ENCODE assay signal across 10 mouse cellular contexts in genomic region chr2:168402782-168403513, GRCm38 (mm10).
A peak's percentile ranks its signal among the peaks of the same experiment; 100 is the strongest.
DNase-seq lines count a peak whose midpoint lies in the region; ATAC-seq and TF ChIP-seq lines count a peak whose summit lies in the region.
"Had no signal": no experiment of that assay in that cellular context is flagged by ENCODE, and none has a peak within 500 bp of the region (broad histone marks: within the 10 kb centered on the region; RNA-seq: fewer than 3 reads in every experiment).

No protein-coding gene starts in this region.

- ATAC-seq in midbrain, postnatal 0 days (ENCODE audit: low FRiP score): peak; percentile 48; the same call in 1 of the 2 replicates
- ATAC-seq: intestine, embryonic 15.5 days had no signal

- peaks cover 0 to 2% of the 10 kb centered on the region in 2 experiments; a peak in 1 of 4 replicates for H3K4me1 ChIP-seq in ES-E14 (ENCODE audit: control insufficient read depth in 2 of 2, insufficient read depth in 2 of 2, low read length in 2 of 2, poor library complexity in 1 of 2)
- peaks cover 5% of the 10 kb centered on the region; the same call in 1 of the 2 replicates for H3K4me1 ChIP-seq in midbrain, postnatal 0 days (ENCODE audit: insufficient read depth, low read length)
- no peaks in the 10 kb centered on the region for H3K4me1 ChIP-seq in heart, embryonic 10.5 days
- H3K4me1 ChIP-seq: intestine, embryonic 15.5 days had no signal

- WGBS in midbrain, postnatal 0 days: 25% methylated on average over 16 of the region's 16 CpGs
- 69% methylated on average over 16 of the region's 16 CpGs for WGBS in heart, embryonic 10.5 days

- no peaks in the 10 kb centered on the region for H3K36me3 ChIP-seq in ES-E14 (ENCODE audit: control insufficient read depth, insufficient read depth, low read length, poor library complexity, severe bottlenecking)
- H3K36me3 ChIP-seq in midbrain, postnatal 0 days (ENCODE audit: insufficient read depth, low read length): no peaks in the 10 kb centered on the region
- no peaks in the 10 kb centered on the region for H3K36me3 ChIP-seq in heart, embryonic 10.5 days
- H3K36me3 ChIP-seq: intestine, embryonic 15.5 days had no signal

- DNase-seq in ES-E14 (ENCODE audit: low read depth, low spot score) (peak; percentile 39), R1 (ENCODE audit: low read depth, low spot score) (peak; percentile 68)
- peak; percentile 39 to 46 for DNase-seq in layer of hippocampus, adult 18-20 months (ENCODE audit: low spot score in 2 of 2)
- DNase-seq in midbrain, postnatal 0 days (ENCODE audit: low spot score): peak; percentile 52
- no peak for DNase-seq in thymus, postnatal 0 days (ENCODE audit: low spot score)
- no peak for DNase-seq in adrenal gland, adult 18-20 months (ENCODE audit: low spot score in 2 of 2)
- DNase-seq in heart, embryonic 10.5 days (ENCODE audit: low spot score): no peak
- DNase-seq: cerebellum, postnatal 14 days; gastrocnemius, postnatal 14 days had no signal

- TF ChIP-seq CTCF in midbrain, postnatal 0 days (IDR thresholded peaks at IDR 0.05): peak; percentile 56

- no peaks in the 10 kb centered on the region for H3K27me3 ChIP-seq in midbrain, postnatal 0 days (ENCODE audit: insufficient read depth, low read length)
- peaks cover 63% of the 10 kb centered on the region for H3K27me3 ChIP-seq in heart, embryonic 10.5 days (ENCODE audit: insufficient read depth, poor library complexity, severe bottlenecking)
- H3K27me3 ChIP-seq: intestine, embryonic 15.5 days had no signal

- H3K9me3 ChIP-seq in ES-E14 (ENCODE audit: control insufficient read depth, insufficient read depth, low read depth, low read length): no peaks in the 10 kb centered on the region
- no peaks in the 10 kb centered on the region for H3K9me3 ChIP-seq in midbrain, postnatal 0 days (ENCODE audit: low read length)
- H3K9me3 ChIP-seq in heart, embryonic 10.5 days: no peaks in the 10 kb centered on the region
- H3K9me3 ChIP-seq: intestine, embryonic 15.5 days had no signal

- no peak overlapping the region for H3K9ac ChIP-seq in ES-E14 (ENCODE audit: insufficient read depth, low read depth, low read length, poor library complexity, severe bottlenecking)
- H3K9ac ChIP-seq in midbrain, postnatal 0 days (replicated peaks; ENCODE audit: low read length, poor library complexity, severe bottlenecking): no peak overlapping the region
- H3K9ac ChIP-seq: intestine, embryonic 15.5 days had no signal

- H3K4me3 ChIP-seq in ES-E14 (ENCODE audit: insufficient read depth in 1 of 2, low read depth in 1 of 2, low read length in 2 of 2, poor library complexity in 1 of 2, severe bottlenecking in 1 of 2): no peak overlapping the region
- H3K4me3 ChIP-seq in midbrain, postnatal 0 days (ENCODE audit: low read depth, low read length): no peak overlapping the region
- H3K4me3 ChIP-seq in heart, embryonic 10.5 days: no peak overlapping the region
- H3K4me3 ChIP-seq: intestine, embryonic 15.5 days had no signal

- in situ Hi-C loops in ES-E14 (cut with MboI; ENCODE audit: low sequenced_read_pairs in 2 of 2, unreplicated experiment in 2 of 2): no loop called here

- no peak overlapping the region for H3K4me2 ChIP-seq in midbrain, postnatal 0 days (ENCODE audit: low read depth, low read length, poor library complexity, severe bottlenecking)
- H3K4me2 ChIP-seq: intestine, embryonic 15.5 days had no signal

- H3K27ac ChIP-seq in ES-E14 (ENCODE audit: insufficient read depth, low read depth, low read length, poor library complexity, severe bottlenecking): no peak overlapping the region
- H3K27ac ChIP-seq in midbrain, postnatal 0 days (ENCODE audit: low read depth, low read length): no peak overlapping the region
- H3K27ac ChIP-seq in heart, embryonic 10.5 days: no peak overlapping the region
- H3K27ac ChIP-seq: intestine, embryonic 15.5 days had no signal

TF ChIP-seq in ES-E14, 5 proteins besides CTCF, POLR2A, EP300 and RAD21:
- no peak for TF ChIP-seq MAFK (IDR thresholded peaks at IDR 0.05; ENCODE audit: insufficient read depth, low read depth, low read length)
- no peak for TF ChIP-seq CHD2 (IDR thresholded peaks at IDR 0.05; ENCODE audit: low read depth, low read length)
- no peak for TF ChIP-seq ZC3H11A (IDR thresholded peaks at IDR 0.05; ENCODE audit: borderline replicate concordance, low read depth, low read length)
- TF ChIP-seq ZNF384 (IDR thresholded peaks at IDR 0.05; ENCODE audit: low read depth, low read length): no peak
- TF ChIP-seq HCFC1 (IDR thresholded peaks at IDR 0.05; ENCODE audit: borderline replicate concordance, insufficient read depth, low read length): no peak

Comparison
In these comparisons a context has a peak if more than half of its experiments do, and no peak if none do; other contexts are left out.
1. DNase-seq: peak in ES-E14 (single experiment), R1 (single experiment), layer of hippocampus, adult 18-20 months (2 of 2) and midbrain, postnatal 0 days (single experiment); none in thymus, postnatal 0 days (single experiment), adrenal gland, adult 18-20 months (0 of 2) and heart, embryonic 10.5 days (single experiment).